Mouse (Mus musculus): Measurements from ENCODE around the gene Prkci. TPM values are rescaled to one million over a fixed set of nuclear protein-coding genes. Genes with fewer than 3 reads are reported as not detected.

Gene Prkci
- polyA plus RNA-seq, 1 experiment from 2014 or later: 39.7 TPM

GRCm38 (mm10) chr3:30993066-30993573, 2.4 kb upstream of the Prkci start:
- Histone ChIP-seq H3K4me2 (replicated peaks; ENCODE audit: low read depth, low read length) (no peak overlapping the region), H3K27ac (ENCODE audit: low read length) (no peak overlapping the region), H3K4me1 (ENCODE audit: insufficient read depth, low read length) (peaks cover 15% of the 10 kb centered on the region), H3K9ac (replicated peaks; ENCODE audit: low read length) (no peak overlapping the region), H3K36me3 (ENCODE audit: insufficient read depth, low read length) (no peaks in the 10 kb centered on the region), H3K4me3 (ENCODE audit: low read length) (no peak overlapping the region), H3K27me3 (ENCODE audit: insufficient read depth, low read length) (no peaks in the 10 kb centered on the region), H3K9me3 (ENCODE audit: low read length) (no peaks in the 10 kb centered on the region)
- no peak for ATAC-seq (ENCODE audit: low FRiP score, low TSS enrichment)

- H3K9me3 ChIP-seq (ENCODE audit: low read length): no peaks in the 10 kb centered on the region
- H3K27ac ChIP-seq (ENCODE audit: low read length): peak overlapping the region; percentile 13; the same call in 1 of the 2 replicates
- peak overlapping the region; percentile 83 for H3K4me3 ChIP-seq (ENCODE audit: low read length)
- WGBS: 19% methylated on average over 6 of the region's 6 CpGs
- no peak for ATAC-seq (ENCODE audit: low FRiP score, low TSS enrichment)
- H3K4me2 ChIP-seq (replicated peaks; ENCODE audit: low read depth, low read length): peak overlapping the region; percentile 62
- H3K4me1 ChIP-seq (ENCODE audit: insufficient read depth, low read length): peaks cover 29% of the 10 kb centered on the region
- H3K9ac ChIP-seq (replicated peaks; ENCODE audit: low read length): peak overlapping the region; percentile 88
- no peaks in the 10 kb centered on the region for H3K36me3 ChIP-seq (ENCODE audit: insufficient read depth, low read length)
- no peaks in the 10 kb centered on the region for H3K27me3 ChIP-seq (ENCODE audit: insufficient read depth, low read length)
These were observed 688 bp upstream of the Prkci start for GRCm38 (mm10) chr3:30994859-30995258.

- Histone ChIP-seq H3K9ac (replicated peaks; ENCODE audit: low read length) (peak overlapping the region; percentile 88), H3K4me2 (replicated peaks; ENCODE audit: low read depth, low read length) (peak overlapping the region; percentile 62), H3K27ac (ENCODE audit: low read length) (peak overlapping the region; percentile 87), H3K36me3 (ENCODE audit: insufficient read depth, low read length) (no peaks in the 10 kb centered on the region), H3K4me1 (ENCODE audit: insufficient read depth, low read length) (peaks cover 37% of the 10 kb centered on the region), H3K4me3 (ENCODE audit: low read length) (peak overlapping the region; percentile 83), H3K9me3 (ENCODE audit: low read length) (no peaks in the 10 kb centered on the region), H3K27me3 (ENCODE audit: insufficient read depth, low read length) (no peaks in the 10 kb centered on the region)
- under 1% methylated on average over 49 of the region's 49 CpGs for WGBS
- ATAC-seq (ENCODE audit: low FRiP score, low TSS enrichment): peak; percentile 64
These were observed 546 bp downstream of the Prkci start for GRCm38 (mm10) chr3:30995899-30996687.

- H3K27ac ChIP-seq (ENCODE audit: low read length): peak overlapping the region; percentile 87; the same call in 1 of the 2 replicates
- ATAC-seq (ENCODE audit: low FRiP score, low TSS enrichment): no peak
- peaks cover 43% of the 10 kb centered on the region for H3K4me1 ChIP-seq (ENCODE audit: insufficient read depth, low read length)
- H3K9me3 ChIP-seq (ENCODE audit: low read length): no peaks in the 10 kb centered on the region
- peak overlapping the region; percentile 62 for H3K4me2 ChIP-seq (replicated peaks; ENCODE audit: low read depth, low read length)
- WGBS: 0% methylated on average over 4 of the region's 4 CpGs
- H3K27me3 ChIP-seq (ENCODE audit: insufficient read depth, low read length): no peaks in the 10 kb centered on the region
- H3K9ac ChIP-seq (replicated peaks; ENCODE audit: low read length): peak overlapping the region; percentile 88
- peak overlapping the region; percentile 83 for H3K4me3 ChIP-seq (ENCODE audit: low read length)
- no peaks in the 10 kb centered on the region for H3K36me3 ChIP-seq (ENCODE audit: insufficient read depth, low read length)
These were observed 1.1 kb downstream of the Prkci start for GRCm38 (mm10) chr3:30996688-30997014.

- Histone ChIP-seq H3K36me3 (ENCODE audit: insufficient read depth, low read length) (no peaks in the 10 kb centered on the region), H3K4me1 (ENCODE audit: insufficient read depth, low read length) (peaks cover 42% of the 10 kb centered on the region), H3K9me3 (ENCODE audit: low read length) (peaks cover 4% of the 10 kb centered on the region; the same call in 1 of the 2 replicates), H3K27ac (ENCODE audit: low read length) (peak overlapping the region; percentile 78), H3K4me2 (replicated peaks; ENCODE audit: low read depth, low read length) (no peak overlapping the region), H3K9ac (replicated peaks; ENCODE audit: low read length) (peak overlapping the region; percentile 42), H3K4me3 (ENCODE audit: low read length) (no peak overlapping the region), H3K27me3 (ENCODE audit: insufficient read depth, low read length) (no peaks in the 10 kb centered on the region)
- no peak for ATAC-seq (ENCODE audit: low FRiP score, low TSS enrichment)
- 51% methylated on average over 10 of the region's 10 CpGs for WGBS
These were observed 4.0 kb downstream of the Prkci start for GRCm38 (mm10) chr3:30999401-31000017.

- no peaks in the 10 kb centered on the region for H3K36me3 ChIP-seq (ENCODE audit: insufficient read depth, low read length)
- H3K27ac ChIP-seq (ENCODE audit: low read length): peak overlapping the region; percentile 78
- peak overlapping the region; percentile 42 for H3K9ac ChIP-seq (replicated peaks; ENCODE audit: low read length)
- H3K4me2 ChIP-seq (replicated peaks; ENCODE audit: low read depth, low read length): no peak overlapping the region
- no peaks in the 10 kb centered on the region for H3K27me3 ChIP-seq (ENCODE audit: insufficient read depth, low read length)
- H3K4me1 ChIP-seq (ENCODE audit: insufficient read depth, low read length): peaks cover 38% of the 10 kb centered on the region
- ATAC-seq (ENCODE audit: low FRiP score, low TSS enrichment): no peak
- no peak overlapping the region for H3K4me3 ChIP-seq (ENCODE audit: low read length)
- 27% methylated on average over 4 of the region's 4 CpGs for WGBS
- peaks cover 4% of the 10 kb centered on the region; the same call in 1 of the 2 replicates for H3K9me3 ChIP-seq (ENCODE audit: low read length)
These were observed 4.5 kb downstream of the Prkci start for GRCm38 (mm10) chr3:31000018-31000407.

GRCm38 (mm10) chr3:31001048-31001676, 5.6 kb downstream of the Prkci start:
- Histone ChIP-seq H3K27ac (ENCODE audit: low read length) (peak overlapping the region; percentile 40), H3K27me3 (ENCODE audit: insufficient read depth, low read length) (no peaks in the 10 kb centered on the region), H3K4me1 (ENCODE audit: insufficient read depth, low read length) (peaks cover 38% of the 10 kb centered on the region), H3K36me3 (ENCODE audit: insufficient read depth, low read length) (no peaks in the 10 kb centered on the region), H3K9me3 (ENCODE audit: low read length) (peaks cover 4% of the 10 kb centered on the region; the same call in 1 of the 2 replicates), H3K4me3 (ENCODE audit: low read length) (no peak overlapping the region), H3K9ac (replicated peaks; ENCODE audit: low read length) (no peak overlapping the region), H3K4me2 (replicated peaks; ENCODE audit: low read depth, low read length) (no peak overlapping the region)
- WGBS: 48% methylated on average over 3 of the region's 3 CpGs
- no peak for ATAC-seq (ENCODE audit: low FRiP score, low TSS enrichment)

- Histone ChIP-seq H3K4me1 (ENCODE audit: insufficient read depth, low read length) (peaks cover 17% of the 10 kb centered on the region), H3K9ac (replicated peaks; ENCODE audit: low read length) (no peak overlapping the region), H3K27me3 (ENCODE audit: insufficient read depth, low read length) (no peaks in the 10 kb centered on the region), H3K9me3 (ENCODE audit: low read length) (peaks cover 4% of the 10 kb centered on the region; the same call in 1 of the 2 replicates), H3K36me3 (ENCODE audit: insufficient read depth, low read length) (no peaks in the 10 kb centered on the region), H3K27ac (ENCODE audit: low read length) (no peak overlapping the region), H3K4me2 (replicated peaks; ENCODE audit: low read depth, low read length) (no peak overlapping the region), H3K4me3 (ENCODE audit: low read length) (no peak overlapping the region)
- no peak for ATAC-seq (ENCODE audit: low FRiP score, low TSS enrichment)
- WGBS: 80% methylated on average over 6 of the region's 6 CpGs
These were observed 9.0 kb downstream of the Prkci start for GRCm38 (mm10) chr3:31004320-31005209.

GRCm38 (mm10) chr3:31014374-31014773, 18.8 kb downstream of the Prkci start:
- Histone ChIP-seq H3K4me2 (replicated peaks; ENCODE audit: low read depth, low read length) (no peak overlapping the region), H3K9ac (replicated peaks; ENCODE audit: low read length) (no peak overlapping the region), H3K9me3 (ENCODE audit: low read length) (no peaks in the 10 kb centered on the region), H3K4me1 (ENCODE audit: insufficient read depth, low read length) (peaks cover 41% of the 10 kb centered on the region), H3K36me3 (ENCODE audit: insufficient read depth, low read length) (no peaks in the 10 kb centered on the region), H3K27ac (ENCODE audit: low read length) (no peak overlapping the region), H3K4me3 (ENCODE audit: low read length) (no peak overlapping the region), H3K27me3 (ENCODE audit: insufficient read depth, low read length) (no peaks in the 10 kb centered on the region)
- WGBS: 87% methylated on average over 2 of the region's 2 CpGs
- no peak for ATAC-seq (ENCODE audit: low FRiP score, low TSS enrichment)
